Mouse (Mus musculus) yolk sac, embryonic 10.5 days (tissue): ENCODE data around the gene Fam210b.

Experiments used
- DNase-seq: peaks from one replicate; pipeline ENCODE4 v3.0.0-alpha.2; 2017; ENCODE audit warnings: low spot score

Fam210b gene

DNA sequence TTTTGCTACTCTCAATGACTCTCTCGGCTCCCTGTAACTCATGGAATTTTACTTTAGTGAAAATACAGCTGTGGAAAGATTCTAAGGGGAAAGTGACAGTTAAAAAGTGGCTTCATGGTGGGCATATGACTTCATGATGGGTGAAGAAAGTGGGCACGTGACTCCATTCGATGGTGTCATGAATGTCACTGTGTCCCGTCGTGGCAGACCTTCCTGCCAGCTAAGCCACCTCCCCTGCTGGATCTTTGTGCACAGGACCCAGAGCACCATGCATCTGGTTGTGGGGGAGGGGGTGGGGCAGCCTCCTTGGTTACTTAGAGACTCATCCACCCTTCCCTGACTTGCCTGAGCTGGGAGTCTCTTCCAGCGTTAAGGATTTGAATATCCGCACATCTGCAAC lies 58.9 kb downstream of the Fam210b start:
- no peak for DNase-seq

DNA sequence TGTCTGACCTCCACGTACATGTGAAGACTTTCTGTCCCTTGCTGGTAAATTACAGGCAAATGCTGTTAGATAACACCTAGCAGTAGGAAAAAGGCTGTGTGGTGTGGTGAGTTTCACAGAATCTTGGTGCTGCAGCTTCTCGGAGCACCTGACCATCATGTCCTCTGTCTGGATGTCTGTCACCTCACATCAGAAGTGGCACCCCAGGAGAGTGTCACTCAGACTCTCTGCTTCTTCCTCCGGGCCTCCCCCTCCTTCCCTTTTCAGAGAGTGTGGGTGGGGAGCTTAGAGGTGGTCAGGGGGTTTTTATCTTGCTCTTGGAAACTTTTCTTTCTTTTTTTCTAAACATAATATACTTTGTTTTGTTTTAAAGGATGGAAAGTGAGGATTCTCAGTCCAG lies 59.6 kb downstream of the Fam210b start:
- no peak for DNase-seq
